Mouse (Mus musculus) MEL (cell line): ENCODE results near the gene Slc38a2. TPM values are rescaled to one million over a fixed set of nuclear protein-coding genes. Genes with fewer than 3 reads are reported as not detected.

ENCODE experiments used
- DNase-seq: peaks from one replicate; pipeline ENCODE4 v3.0.0; 2011; ENCODE audit warnings: low read depth, low spot score
- H3K27ac ChIP-seq: 2 replicates; pipeline ENCODE4 v1.5.1; 2012; ENCODE audit warnings: low read depth, mild to moderate bottlenecking, control low read depth, low read length, moderate library complexity; ENCODE audit not compliant: control insufficient read depth
- H3K27me3 ChIP-seq, 2 experiments: fragments of 150-350 bp in 1 of 2; sonication (generic) in 1 of 2; 2 replicates each; pipeline ENCODE4 v1.6.1; 2012; ENCODE audit warnings: low read length in 2 of 2, mild to moderate bottlenecking in 2 of 2, improper control_type of control experiment in 1 of 2, moderate library complexity in 1 of 2; ENCODE audit not compliant: insufficient read depth in 2 of 2, control insufficient read depth in 1 of 2
- H3K36me3 ChIP-seq, 2 experiments: 2 replicates each; pipeline ENCODE4 v1.6.1; 2012 to 2014; ENCODE audit warnings: low read length in 2 of 2, improper control_type of control experiment in 1 of 2, inconsistent platforms in 1 of 2, mild to moderate bottlenecking in 1 of 2; ENCODE audit not compliant: insufficient read depth in 2 of 2, control insufficient read depth in 1 of 2
- H3K4me1 ChIP-seq, 2 experiments: fragments of 150-350 bp in 1 of 2; sonication (generic) in 1 of 2; 2 replicates each; pipeline ENCODE4 v1.6.1; 2012; ENCODE audit warnings: low read length in 2 of 2, improper control_type of control experiment in 1 of 2, mild to moderate bottlenecking in 1 of 2; ENCODE audit not compliant: insufficient read depth in 2 of 2, control insufficient read depth in 1 of 2
- H3K4me3 ChIP-seq, 2 experiments: fragments of 150-350 bp in 1 of 2; sonication (generic) in 1 of 2; 2 replicates each; pipeline ENCODE4 v1.5.1; 2012; ENCODE audit warnings: low read depth in 2 of 2, low read length in 2 of 2, mild to moderate bottlenecking in 2 of 2, moderate library complexity in 2 of 2, control low read depth in 1 of 2, improper control_type of control experiment in 1 of 2; ENCODE audit not compliant: control insufficient read depth in 1 of 2, insufficient read depth in 1 of 2
- H3K79me2 ChIP-seq: 2 replicates; pipeline ENCODE4 v1.6.1; 2012; ENCODE audit warnings: mild to moderate bottlenecking, low read length, moderate library complexity; ENCODE audit not compliant: control insufficient read depth, poor library complexity, insufficient read depth
- H3K9ac ChIP-seq: 2 replicates; pipeline ENCODE4 v1.6.1; 2012; ENCODE audit warnings: low read depth, mild to moderate bottlenecking, control low read depth, low read length, moderate library complexity; ENCODE audit not compliant: control insufficient read depth, poor library complexity, severe bottlenecking
- H3K9me3 ChIP-seq: fragments of 150-350 bp; sonication (generic); replicated peaks from 2 replicates; pipeline ENCODE4 v1.6.1; 2012; ENCODE audit warnings: mild to moderate bottlenecking, low read length, improper control_type of control experiment, moderate library complexity; ENCODE audit not compliant: insufficient read depth
- BHLHE40 ChIP-seq: IDR thresholded peaks from 2 replicates; pipeline ENCODE4 v1.6.1; 2012; ENCODE audit warnings: low read depth, mild to moderate bottlenecking, inconsistent platforms, low read length, improper control_type of control experiment, borderline replicate concordance
- CHD1 ChIP-seq: IDR thresholded peaks from 2 replicates; pipeline ENCODE4 v1.6.1; 2012; ENCODE audit warnings: low read depth, mild to moderate bottlenecking, inconsistent platforms, low read length, improper control_type of control experiment
- CHD2 ChIP-seq: IDR thresholded peaks from 2 replicates; pipeline ENCODE4 v1.6.1; 2011; ENCODE audit warnings: low read length, improper control_type of control experiment
- CTCF ChIP-seq, 3 experiments: IDR thresholded peaks in 2 of 3; conservative IDR thresholded peaks in 1 of 3; 2 replicates each; pipeline ENCODE4 v1.5.1; 2011 to 2012; ENCODE audit warnings: low read length in 3 of 3, low read depth in 2 of 3, mild to moderate bottlenecking in 2 of 3, improper control_type of control experiment in 1 of 3, inconsistent platforms in 1 of 3, mixed read lengths in 1 of 3, moderate library complexity in 1 of 3; ENCODE audit not compliant: control insufficient read depth in 1 of 3, insufficient read depth in 1 of 3, poor library complexity in 1 of 3, severe bottlenecking in 1 of 3
- E2F4 ChIP-seq: IDR thresholded peaks from 2 replicates; pipeline ENCODE4 v1.6.1; 2011; ENCODE audit warnings: low read depth, low read length, improper control_type of control experiment, borderline replicate concordance
- ELF1 ChIP-seq: IDR thresholded peaks from 2 replicates; pipeline ENCODE4 v1.6.1; 2014; ENCODE audit warnings: low read depth, mild to moderate bottlenecking, inconsistent platforms, low read length, improper control_type of control experiment, moderate library complexity
- EP300 ChIP-seq, 2 experiments: IDR thresholded peaks; 2 replicates each; pipeline ENCODE4 v1.6.1; 2011; ENCODE audit warnings: improper control_type of control experiment in 2 of 2, low read length in 2 of 2, low read depth in 1 of 2, mild to moderate bottlenecking in 1 of 2
- ETS1 ChIP-seq: IDR thresholded peaks from 2 replicates; pipeline ENCODE4 v1.6.1; 2012; ENCODE audit warnings: low read depth, mild to moderate bottlenecking, inconsistent platforms, low read length, improper control_type of control experiment, moderate library complexity
- HCFC1 ChIP-seq: IDR thresholded peaks from 2 replicates; pipeline ENCODE4 v1.6.1; 2012; ENCODE audit warnings: low read depth, mild to moderate bottlenecking, inconsistent platforms, low read length, improper control_type of control experiment, moderate library complexity
- KAT2A ChIP-seq: conservative IDR thresholded peaks from 2 replicates; pipeline ENCODE4 v1.6.1; 2012; ENCODE audit warnings: low read depth, low read length, improper control_type of control experiment, inconsistent platforms
- MAFK ChIP-seq: IDR thresholded peaks from 2 replicates; pipeline ENCODE4 v1.6.1; 2011; ENCODE audit warnings: low read depth, mild to moderate bottlenecking, low read length, improper control_type of control experiment, borderline replicate concordance
- MAX ChIP-seq: IDR thresholded peaks from 2 replicates; pipeline ENCODE4 v1.6.1; 2011; ENCODE audit warnings: low read length, improper control_type of control experiment
- MAZ ChIP-seq: IDR thresholded peaks from 2 replicates; pipeline ENCODE4 v1.6.1; 2012; ENCODE audit warnings: low read depth, mild to moderate bottlenecking, inconsistent platforms, low read length, improper control_type of control experiment
- MXI1 ChIP-seq: IDR thresholded peaks from 2 replicates; pipeline ENCODE4 v1.6.1; 2011; ENCODE audit warnings: mild to moderate bottlenecking, low read depth, low read length, improper control_type of control experiment
- MYB ChIP-seq: IDR thresholded peaks from 2 replicates; pipeline ENCODE4 v1.6.1; 2011; ENCODE audit warnings: mild to moderate bottlenecking, low read depth, low read length, improper control_type of control experiment
- MYC ChIP-seq: IDR thresholded peaks from 2 replicates; pipeline ENCODE4 v1.6.1; 2011; ENCODE audit warnings: low read depth, mild to moderate bottlenecking, low read length, improper control_type of control experiment, moderate library complexity
- NELFE ChIP-seq: IDR thresholded peaks from 2 replicates; pipeline ENCODE4 v1.6.1; 2011; ENCODE audit warnings: low read depth, low read length, improper control_type of control experiment
- POLR2A ChIP-seq, 2 experiments: IDR thresholded peaks; 2 replicates each; pipeline ENCODE4 v1.6.1; 2011 to 2012; ENCODE audit warnings: low read length in 2 of 2, mild to moderate bottlenecking in 2 of 2, control low read depth in 1 of 2, improper control_type of control experiment in 1 of 2, low read depth in 1 of 2, moderate library complexity in 1 of 2; ENCODE audit not compliant: control insufficient read depth in 1 of 2, insufficient read depth in 1 of 2, poor library complexity in 1 of 2
- POLR2AphosphoS2 ChIP-seq: IDR thresholded peaks from 2 replicates; pipeline ENCODE4 v1.6.1; 2011; ENCODE audit warnings: low read length, improper control_type of control experiment
- POLR2AphosphoS5 ChIP-seq: IDR thresholded peaks from 2 replicates; pipeline ENCODE4 v1.6.1; 2012; ENCODE audit warnings: low read depth, borderline replicate concordance, mild to moderate bottlenecking, inconsistent platforms, low read length, moderate library complexity, mixed read lengths
- RAD21 ChIP-seq: IDR thresholded peaks from 2 replicates; pipeline ENCODE4 v1.6.1; 2011; ENCODE audit warnings: mild to moderate bottlenecking, low read depth, low read length, improper control_type of control experiment
- RCOR1 ChIP-seq: IDR thresholded peaks from 2 replicates; pipeline ENCODE4 v1.6.1; 2012; ENCODE audit warnings: low read depth, mild to moderate bottlenecking, inconsistent platforms, low read length, improper control_type of control experiment
- SIN3A ChIP-seq: IDR thresholded peaks from 2 replicates; pipeline ENCODE4 v1.6.1; 2012; ENCODE audit warnings: low read length, improper control_type of control experiment, inconsistent platforms
- SMC3 ChIP-seq: IDR thresholded peaks from 2 replicates; pipeline ENCODE4 v1.6.1; 2011; ENCODE audit warnings: low read depth, low read length, improper control_type of control experiment
- TAL1 ChIP-seq: IDR thresholded peaks from 2 replicates; pipeline ENCODE4 v1.6.1; 2012; ENCODE audit warnings: mild to moderate bottlenecking, inconsistent platforms, low read length, moderate library complexity, mixed read lengths
- TBP ChIP-seq: IDR thresholded peaks from 2 replicates; pipeline ENCODE4 v1.8.0; 2011; ENCODE audit warnings: low read depth, low read length, improper control_type of control experiment
- TCF12 ChIP-seq: IDR thresholded peaks from 2 replicates; pipeline ENCODE4 v1.6.1; 2014; ENCODE audit warnings: low read depth, mild to moderate bottlenecking, inconsistent platforms, low read length, improper control_type of control experiment, moderate library complexity
- UBTF ChIP-seq: IDR thresholded peaks from 2 replicates; pipeline ENCODE4 v1.6.1; 2012; ENCODE audit warnings: low read depth, mild to moderate bottlenecking, inconsistent platforms, low read length, improper control_type of control experiment, moderate library complexity, borderline replicate concordance; ENCODE audit not compliant: insufficient read depth
- USF1 ChIP-seq: IDR thresholded peaks from 2 replicates; pipeline ENCODE4 v1.6.1; 2014; ENCODE audit warnings: low read depth, mild to moderate bottlenecking, inconsistent platforms, low read length, improper control_type of control experiment, moderate library complexity
- USF2 ChIP-seq, 2 experiments: IDR thresholded peaks; 2 replicates each; pipeline ENCODE4 v1.6.1; 2011 to 2012; ENCODE audit warnings: improper control_type of control experiment in 2 of 2, low read length in 2 of 2, borderline replicate concordance in 1 of 2, inconsistent platforms in 1 of 2, low read depth in 1 of 2, mild to moderate bottlenecking in 1 of 2; ENCODE audit not compliant: insufficient read depth in 1 of 2
- ZC3H11A ChIP-seq: IDR thresholded peaks from 2 replicates; pipeline ENCODE4 v1.6.1; 2012; ENCODE audit warnings: low read depth, mild to moderate bottlenecking, inconsistent platforms, low read length, improper control_type of control experiment
- ZKSCAN1 ChIP-seq: IDR thresholded peaks from 2 replicates; pipeline ENCODE4 v1.6.1; 2012; ENCODE audit warnings: low read depth, mild to moderate bottlenecking, inconsistent platforms, low read length, improper control_type of control experiment, moderate library complexity
- ZMIZ1 ChIP-seq: IDR thresholded peaks from 2 replicates; pipeline ENCODE4 v1.6.1; 2012; ENCODE audit warnings: low read depth, mild to moderate bottlenecking, inconsistent platforms, low read length, improper control_type of control experiment, moderate library complexity
- ZNF384 ChIP-seq: IDR thresholded peaks from 2 replicates; pipeline ENCODE4 v1.6.1; 2012; ENCODE audit warnings: low read depth, mild to moderate bottlenecking, inconsistent platforms, low read length, improper control_type of control experiment
- polyA plus RNA-seq, 2 experiments: library from polyadenylated mRNA; stranded (reverse) in 1 of 2; unstranded in 1 of 2; fragments of >175 nt in 1 of 2; fragments of >200 nt in 1 of 2; gene quantifications; 2 replicates each; pipeline versions ENCODE4 v1.2.1 to v1.2.4; 2012; ENCODE audit warnings: low replicate concordance in 2 of 2, low read depth in 1 of 2; ENCODE audit not compliant: insufficient read length in 2 of 2, insufficient read depth in 1 of 2, missing spikeins in 1 of 2
- total RNA-seq: library from RNA; depleted of rRNA; stranded (reverse); fragments of 300-350 nt; gene quantifications from 2 replicates; pipeline ENCODE4 v1.2.3, GENCODE M21; 2012; rRNA removed

The Slc38a2 gene
- total RNA-seq: 80.6 and 150 TPM in 2 replicates
- 100 to 1,000 TPM; 177 to 590 TPM for polyA plus RNA-seq

DNA sequence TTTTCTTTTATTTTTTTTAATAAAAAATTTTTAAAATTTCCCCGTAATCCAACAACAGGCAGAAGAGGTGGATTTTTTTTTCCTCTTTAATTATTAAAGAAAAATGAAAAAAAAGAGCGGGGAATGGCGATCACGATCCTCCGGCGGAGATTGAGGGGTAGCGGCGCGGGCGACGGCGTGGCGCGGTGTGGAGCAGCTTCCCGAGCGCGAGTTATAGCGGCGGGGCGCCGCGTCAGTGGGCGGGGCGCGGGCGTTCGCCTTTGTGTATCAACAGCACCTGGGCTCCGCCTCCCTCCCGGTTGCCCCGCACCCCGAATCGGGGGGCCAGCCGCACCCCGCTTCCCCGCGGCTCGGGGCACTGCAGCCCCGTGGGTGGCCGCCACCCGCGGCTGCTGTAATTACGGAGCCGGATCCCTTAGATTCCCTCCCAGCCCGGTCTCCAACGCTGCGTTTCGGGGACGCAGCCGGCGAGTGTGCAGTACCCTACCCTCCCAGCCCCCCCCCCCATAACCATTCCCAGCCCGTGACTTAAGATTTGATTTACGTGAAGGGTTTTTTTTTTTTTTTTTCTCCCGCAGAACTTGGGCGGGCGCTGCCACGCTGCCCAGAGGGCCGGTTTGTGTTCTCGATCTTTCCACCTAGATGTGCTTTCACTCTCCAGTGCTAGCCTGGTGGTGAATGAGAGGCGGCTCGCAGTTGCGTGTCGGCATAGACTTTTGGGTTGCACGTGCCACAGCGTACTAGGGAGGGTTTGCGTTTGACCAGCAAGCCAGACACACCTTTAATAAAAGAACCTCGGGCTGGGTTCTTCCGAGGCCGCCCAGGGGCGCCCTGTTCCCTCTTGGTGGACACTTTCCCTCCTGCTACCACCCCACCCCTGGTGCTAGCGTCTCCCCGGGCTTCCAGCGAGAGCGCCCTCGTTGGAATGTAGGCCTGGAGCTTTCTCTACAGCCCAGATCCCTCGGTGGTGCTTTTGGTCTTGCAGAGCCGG lies at the start of gene Slc38a2:
Slc38a2 (minus strand) TSS at position 210 of the 991 bp plus-strand sequence.
- DNase-seq: peak; percentile 97
- H3K4me1 ChIP-seq: peaks cover 8 to 31% of the 10 kb centered on the region in 2 experiments; a peak in 3 of 4 replicates
- TF ChIP-seq UBTF: peak; percentile 88; the same call in 1 of the 2 replicates
- TF ChIP-seq ZNF384: peak; percentile 83
- TF ChIP-seq SIN3A: peak; percentile 85
- no peak for TF ChIP-seq CHD2
- no peak for TF ChIP-seq TAL1
- peak; percentile 98 for TF ChIP-seq POLR2AphosphoS2
- TF ChIP-seq USF1: peak; percentile 60
- TF ChIP-seq MYC: peak; percentile 93
- TF ChIP-seq EP300 (IDR thresholded peaks at IDR 0.05; ENCODE audit: low read depth in 1 of 2, low read length in 2 of 2): peak in 1 of 2 experiments; percentile 27; a peak in 1 of 4 replicates
- peak; percentile 98 for TF ChIP-seq TBP
- TF ChIP-seq HCFC1: peak; percentile 71
- peak; percentile 100 for TF ChIP-seq ZMIZ1
- no peak for TF ChIP-seq ZKSCAN1
- peak; percentile 94 to 100 for TF ChIP-seq POLR2A (IDR thresholded peaks at IDR 0.05; ENCODE audit: control insufficient read depth in 1 of 2, insufficient read depth in 1 of 2, low read depth in 1 of 2, low read length in 2 of 2, poor library complexity in 1 of 2)
- TF ChIP-seq MXI1: peak; percentile 95
- peak; percentile 99 for TF ChIP-seq NELFE
- TF ChIP-seq E2F4: peak; percentile 32; the same call in 1 of the 2 replicates
- TF ChIP-seq ETS1: peak; percentile 57; the same call in 1 of the 2 replicates
- no peak for TF ChIP-seq SMC3
- TF ChIP-seq KAT2A: no peak; the same call in 1 of the 2 replicates
- TF ChIP-seq CTCF (IDR thresholded peaks at IDR 0.05 in 2 of 3, conservative IDR thresholded peaks at IDR 0.05 in 1 of 3; ENCODE audit: control insufficient read depth in 1 of 3, insufficient read depth in 1 of 3, low read depth in 2 of 3, low read length in 3 of 3, poor library complexity in 1 of 3, severe bottlenecking in 1 of 3): peak in 2 of 3 experiments; percentile 49 to 53; a peak in 4 of 6 replicates
- no peak for TF ChIP-seq ZC3H11A
- no peak for TF ChIP-seq MYB
- no peak; the same call in 1 of the 2 replicates for TF ChIP-seq RCOR1
- peak; percentile 98 for TF ChIP-seq BHLHE40
- TF ChIP-seq MAFK: no peak
- TF ChIP-seq CHD1: peak; percentile 99
- 0 out of 2 replicates have a peak, but pooled peaks have one; percentile 39 for TF ChIP-seq POLR2AphosphoS5
- peak; percentile 95 for TF ChIP-seq MAX
- peak; percentile 85 for TF ChIP-seq MAZ
- peak; percentile 40 for TF ChIP-seq RAD21
- no peak for TF ChIP-seq USF2 (IDR thresholded peaks at IDR 0.05; ENCODE audit: borderline replicate concordance in 1 of 2, insufficient read depth in 1 of 2, low read depth in 1 of 2, low read length in 2 of 2)
- TF ChIP-seq TCF12: peak; percentile 77
- 0 out of 2 replicates have a peak, but pooled peaks have one; percentile 43 for TF ChIP-seq ELF1

More for the DNA sequence above, at the start of gene Slc38a2:
- H3K4me3 ChIP-seq: peak within 1 kb of the TSS; percentile 74 to 86
- peak within 1 kb of the TSS; percentile 98 for H3K27ac ChIP-seq
- peaks cover 54% of the 10 kb centered on the region for H3K79me2 ChIP-seq
- H3K9ac ChIP-seq: peak within 1 kb of the TSS; percentile 98
- no peaks in the 10 kb centered on the region for H3K27me3 ChIP-seq
- no peaks in the 10 kb centered on the region for H3K9me3 ChIP-seq
- peaks cover 36 to 37% of the 10 kb centered on the region in 2 experiments for H3K36me3 ChIP-seq
